ENCODE assay signal across 7 mouse cellular contexts in the genomic region with DNA sequence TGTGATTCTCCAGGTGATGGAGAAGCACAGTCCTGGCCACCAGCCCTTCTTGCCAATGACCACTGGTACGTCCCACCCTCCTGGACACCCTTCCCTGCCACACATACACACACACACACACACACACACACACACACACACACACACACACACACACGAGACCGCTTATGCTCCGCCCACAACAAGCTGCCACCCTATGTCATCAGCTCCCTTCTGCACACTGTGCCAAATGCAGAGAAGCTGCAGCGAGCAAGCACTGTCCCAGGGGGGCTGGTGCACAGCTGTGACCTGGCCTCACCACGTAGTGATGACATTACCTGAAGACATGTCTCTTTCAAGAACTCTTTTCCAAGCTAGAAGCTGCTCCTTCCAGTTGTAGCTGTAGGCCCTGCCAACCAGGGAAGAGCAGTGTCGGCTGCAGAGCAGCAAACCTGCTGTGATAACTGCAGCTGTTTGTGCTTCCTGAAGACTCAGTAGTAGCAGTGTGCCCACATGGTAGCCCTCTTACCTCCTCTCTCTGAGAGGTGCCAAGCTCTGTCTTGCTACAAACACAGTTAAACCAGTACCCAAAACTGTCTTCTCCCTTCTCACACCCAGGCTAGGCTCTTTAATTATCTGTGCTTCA. TPM values are rescaled to one million over a fixed set of nuclear protein-coding genes. Genes with fewer than 3 reads are reported as not detected.
A peak's percentile ranks its signal among the peaks of the same experiment; 100 is the strongest.
DNase-seq lines count a peak whose midpoint lies in the region; ATAC-seq and TF ChIP-seq lines count a peak whose summit lies in the region.

No protein-coding gene starts in this region.

- peaks cover 60% of the 10 kb centered on the region for H3K4me1 ChIP-seq in heart, postnatal 0 days (ENCODE audit: control insufficient read depth, insufficient read depth)
- H3K4me1 ChIP-seq in ES-Bruce4 (ENCODE audit: control insufficient read depth, insufficient read depth, low read length): no peaks in the 10 kb centered on the region
- 0 out of 2 replicates have a peak, but pooled peaks cover 4% of the 10 kb centered on the region for H3K4me1 ChIP-seq in midbrain, embryonic 14.5 days (ENCODE audit: control insufficient read depth, insufficient read depth, low read length)
- peaks cover 36% of the 10 kb centered on the region for H3K4me1 ChIP-seq in liver, postnatal 0 days (ENCODE audit: insufficient read depth)
- peaks cover 21% of the 10 kb centered on the region for H3K4me1 ChIP-seq in liver, embryonic 11.5 days (replicated peaks; ENCODE audit: control insufficient read depth, insufficient read depth, low read length)

- no peak for TF ChIP-seq EP300 in heart, postnatal 0 days (IDR thresholded peaks at IDR 0.05; ENCODE audit: low read depth)
- TF ChIP-seq EP300 in ES-Bruce4 (IDR thresholded peaks at IDR 0.05; ENCODE audit: insufficient read depth, low read depth, low read length): no peak
- no peak for TF ChIP-seq EP300 in liver, postnatal 0 days (IDR thresholded peaks at IDR 0.05; ENCODE audit: low read depth)

- H3K4me2 ChIP-seq in heart, postnatal 0 days (ENCODE audit: low read depth, low read length): no peak overlapping the region
- H3K4me2 ChIP-seq in midbrain, embryonic 14.5 days (ENCODE audit: low read length): no peak overlapping the region
- H3K4me2 ChIP-seq in liver, postnatal 0 days (ENCODE audit: low read depth, low read length): no peak overlapping the region
- no peak overlapping the region for H3K4me2 ChIP-seq in liver, embryonic 11.5 days

- no peaks in the 10 kb centered on the region for H3K36me3 ChIP-seq in heart, postnatal 0 days (replicated peaks; ENCODE audit: control insufficient read depth, insufficient read depth, low read length)
- no peaks in the 10 kb centered on the region for H3K36me3 ChIP-seq in ES-Bruce4 (ENCODE audit: control insufficient read depth, insufficient read depth, low read length, poor library complexity, severe bottlenecking)
- H3K36me3 ChIP-seq in midbrain, embryonic 14.5 days (ENCODE audit: control insufficient read depth, insufficient read depth, low read length): no peaks in the 10 kb centered on the region
- H3K36me3 ChIP-seq in liver, postnatal 0 days (replicated peaks; ENCODE audit: insufficient read depth, low read length): no peaks in the 10 kb centered on the region
- no peaks in the 10 kb centered on the region for H3K36me3 ChIP-seq in liver, embryonic 11.5 days (ENCODE audit: control insufficient read depth, insufficient read depth, low read length)

- peak; percentile 10 for DNase-seq in heart, postnatal 0 days (ENCODE audit: low spot score)
- DNase-seq in heart, postnatal 25 days (ENCODE audit: low spot score): no peak
- peak; percentile 31 to 63 for DNase-seq in cerebellum, postnatal 14 days
- DNase-seq in midbrain, embryonic 14.5 days: peak; percentile 31
- no peak for DNase-seq in liver, postnatal 0 days
- no peak for DNase-seq in liver, embryonic 11.5 days (ENCODE audit: low spot score)

- no peaks in the 10 kb centered on the region for H3K27me3 ChIP-seq in heart, postnatal 0 days (ENCODE audit: control insufficient read depth, insufficient read depth, low read length)
- H3K27me3 ChIP-seq in ES-Bruce4 (ENCODE audit: control insufficient read depth, insufficient read depth, low read length, poor library complexity, severe bottlenecking): no peaks in the 10 kb centered on the region
- no peaks in the 10 kb centered on the region for H3K27me3 ChIP-seq in midbrain, embryonic 14.5 days (ENCODE audit: control insufficient read depth, insufficient read depth, low read length)
- no peaks in the 10 kb centered on the region for H3K27me3 ChIP-seq in liver, postnatal 0 days (ENCODE audit: insufficient read depth, low read length)
- H3K27me3 ChIP-seq in liver, embryonic 11.5 days (replicated peaks; ENCODE audit: control insufficient read depth, insufficient read depth, low read length): no peaks in the 10 kb centered on the region

- H3K4me3 ChIP-seq in heart, postnatal 0 days (ENCODE audit: low read depth, low read length): no peak overlapping the region
- H3K4me3 ChIP-seq in ES-Bruce4 (ENCODE audit: low read depth, low read length): peak overlapping the region; percentile 40
- H3K4me3 ChIP-seq in midbrain, embryonic 14.5 days (replicated peaks; ENCODE audit: low read depth, low read length): no peak overlapping the region
- H3K4me3 ChIP-seq in liver, postnatal 0 days (ENCODE audit: low read depth, low read length): no peak overlapping the region
- no peak overlapping the region for H3K4me3 ChIP-seq in liver, embryonic 11.5 days (ENCODE audit: low read depth, low read length)

- peak overlapping the region; percentile 50; the same call in 1 of the 2 replicates for H3K27ac ChIP-seq in heart, postnatal 0 days (ENCODE audit: low read depth)
- H3K27ac ChIP-seq in ES-Bruce4 (ENCODE audit: insufficient read depth, low read length): no peak overlapping the region
- H3K27ac ChIP-seq in midbrain, embryonic 14.5 days (replicated peaks; ENCODE audit: low read depth, low read length): no peak overlapping the region
- no peak overlapping the region for H3K27ac ChIP-seq in liver, postnatal 0 days (ENCODE audit: low read depth)
- H3K27ac ChIP-seq in liver, embryonic 11.5 days (ENCODE audit: low read depth, low read length): no peak overlapping the region

- intact Hi-C loops in heart, postnatal 25 days (cut with DNase I): no loop called here

- H3K9ac ChIP-seq in heart, postnatal 0 days (replicated peaks; ENCODE audit: low read depth, low read length): no peak overlapping the region
- no peak overlapping the region for H3K9ac ChIP-seq in ES-Bruce4 (ENCODE audit: low read depth, poor library complexity, severe bottlenecking)
- no peak overlapping the region for H3K9ac ChIP-seq in midbrain, embryonic 14.5 days (replicated peaks; ENCODE audit: low read length)
- H3K9ac ChIP-seq in liver, postnatal 0 days (replicated peaks): no peak overlapping the region
- no peak overlapping the region for H3K9ac ChIP-seq in liver, embryonic 11.5 days (ENCODE audit: low read depth, low read length)

- ATAC-seq in heart, postnatal 0 days (ENCODE audit: insufficient read depth, low read depth): no peak
- ATAC-seq in midbrain, embryonic 14.5 days (ENCODE audit: low FRiP score, low TSS enrichment): peak; percentile 54; the same call in 1 of the 2 replicates
- ATAC-seq in liver, postnatal 0 days: no peak
- ATAC-seq in liver, embryonic 11.5 days (replicated peaks; ENCODE audit: low FRiP score): no peak

- 53% methylated on average over 7 of the region's 7 CpGs for WGBS in heart, postnatal 0 days
- WGBS in midbrain, embryonic 14.5 days: 73% methylated on average over 7 of the region's 7 CpGs
- 66% methylated on average over 7 of the region's 7 CpGs for WGBS in liver, postnatal 0 days (ENCODE audit: insufficient replicate concordance)
- 78% methylated on average over 7 of the region's 7 CpGs for WGBS in liver, embryonic 11.5 days

- no peaks in the 10 kb centered on the region for H3K9me3 ChIP-seq in heart, postnatal 0 days (replicated peaks; ENCODE audit: control insufficient read depth, low read length)
- no peaks in the 10 kb centered on the region for H3K9me3 ChIP-seq in ES-Bruce4 (replicated peaks; ENCODE audit: control insufficient read depth, insufficient read depth, low read length, poor library complexity, severe bottlenecking)
- no peaks in the 10 kb centered on the region for H3K9me3 ChIP-seq in midbrain, embryonic 14.5 days (ENCODE audit: control insufficient read depth, low read length)
- no peaks in the 10 kb centered on the region for H3K9me3 ChIP-seq in liver, postnatal 0 days (ENCODE audit: low read length)
- no peaks in the 10 kb centered on the region for H3K9me3 ChIP-seq in liver, embryonic 11.5 days (ENCODE audit: control insufficient read depth, low read length)

- TF ChIP-seq CTCF in heart, postnatal 0 days (IDR thresholded peaks at IDR 0.05; ENCODE audit: low read depth): no peak
- no peak for TF ChIP-seq CTCF in ES-Bruce4 (IDR thresholded peaks at IDR 0.05; ENCODE audit: low read depth, low read length)
- TF ChIP-seq CTCF in liver, postnatal 0 days (IDR thresholded peaks at IDR 0.05; ENCODE audit: low read depth): no peak

- no peak for TF ChIP-seq POLR2A in ES-Bruce4 (IDR thresholded peaks at IDR 0.05; ENCODE audit: insufficient read depth, low read length)

RNA-seq across cellular contexts. Expression of gene Sgms1, which starts 11.7 kb away (rescaled TPM):
- 52.0 and 78.8 TPM in 2 replicates for total RNA-seq in heart, postnatal 0 days (2014; rRNA removed; ENCODE audit: low replicate concordance)
- 29.4 and 31.1 TPM in 2 replicates for polyA plus RNA-seq in heart, postnatal 0 days (2015; fragmentation: Nextera tagmentation; extraction: Ambion mirVana)
- total RNA-seq in heart, postnatal 25 days (2021): 10 to 100 TPM; 55.8 to 59.0 TPM
- 58.9 and 69.7 TPM in 2 replicates for polyA plus RNA-seq in ES-Bruce4 (2011; ENCODE audit: insufficient read depth, insufficient read length, low read depth, missing spikeins)
- 12.3 and 13.8 TPM in 2 replicates for polyA plus RNA-seq in midbrain, embryonic 14.5 days (2014; fragmentation: Nextera tagmentation; extraction: Ambion mirVana)
- polyA plus RNA-seq in liver, postnatal 0 days (2015; fragmentation: Nextera tagmentation; extraction: Ambion mirVana): 16.0 and 17.4 TPM in 2 replicates
- 31.4 and 32.0 TPM in 2 replicates for polyA plus RNA-seq in liver, embryonic 11.5 days (2014; fragmentation: Nextera tagmentation; extraction: Ambion mirVana)

Comparison
In these comparisons a context has a peak if more than half of its experiments do, and no peak if none do; other contexts are left out.
1. DNase-seq: peak in heart, postnatal 0 days (single experiment), cerebellum, postnatal 14 days (2 of 2) and midbrain, embryonic 14.5 days (single experiment); none in heart, postnatal 25 days (single experiment), liver, postnatal 0 days (single experiment) and liver, embryonic 11.5 days (single experiment).